Mouse (Mus musculus): ENCODE data around the gene Olfr798. TPM values are rescaled to one million over a fixed set of nuclear protein-coding genes. Genes with fewer than 3 reads are reported as not detected.

Gene Olfr798
- not detected in 2 replicates for polyA plus RNA-seq (2012; rRNA removed)

DNA sequence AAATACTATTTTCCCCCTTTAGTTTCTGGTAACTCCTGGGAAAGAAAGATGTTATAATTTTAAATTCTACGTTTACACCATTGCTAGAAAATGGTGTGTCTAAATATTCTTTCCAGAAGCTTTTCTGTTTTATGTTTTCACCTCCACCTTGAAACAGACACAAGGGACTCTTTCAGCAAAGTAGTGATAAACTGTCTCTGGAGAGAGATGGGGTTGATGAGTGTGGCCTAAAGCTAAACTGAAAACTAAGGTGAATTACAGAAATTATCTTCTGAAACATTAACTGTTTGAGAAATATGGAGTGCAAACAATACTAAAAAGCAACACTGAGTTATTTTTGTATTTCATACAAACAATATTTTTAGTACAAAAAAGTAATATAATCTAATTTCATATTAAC is at the start of gene Olfr798:
Gene Olfr798 (minus strand): TSS at position 101 of the 400 bp plus-strand sequence.

DNA sequence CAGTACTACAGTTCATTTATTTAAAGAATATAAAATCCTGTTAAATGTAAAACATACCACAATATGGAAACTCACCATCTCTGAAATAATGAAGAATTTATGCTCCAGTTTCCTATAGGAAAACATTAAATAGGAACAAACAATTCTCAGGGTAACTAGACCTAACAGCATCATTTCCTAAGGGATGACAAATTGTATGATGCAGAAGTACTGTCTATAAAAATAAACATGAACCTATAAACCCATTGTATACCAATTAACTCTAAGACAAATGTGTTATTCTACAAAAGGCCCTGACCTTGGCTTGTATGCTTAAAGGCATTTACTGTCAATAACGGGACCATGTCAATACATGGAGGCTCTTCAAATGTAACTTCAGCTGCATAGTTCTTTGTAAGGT is 46.0 kb upstream of the Olfr798 start, which contains the start of gene Olfr801:
Gene Olfr801 (minus strand): TSS at position 101 of the 400 bp plus-strand sequence.

DNA sequence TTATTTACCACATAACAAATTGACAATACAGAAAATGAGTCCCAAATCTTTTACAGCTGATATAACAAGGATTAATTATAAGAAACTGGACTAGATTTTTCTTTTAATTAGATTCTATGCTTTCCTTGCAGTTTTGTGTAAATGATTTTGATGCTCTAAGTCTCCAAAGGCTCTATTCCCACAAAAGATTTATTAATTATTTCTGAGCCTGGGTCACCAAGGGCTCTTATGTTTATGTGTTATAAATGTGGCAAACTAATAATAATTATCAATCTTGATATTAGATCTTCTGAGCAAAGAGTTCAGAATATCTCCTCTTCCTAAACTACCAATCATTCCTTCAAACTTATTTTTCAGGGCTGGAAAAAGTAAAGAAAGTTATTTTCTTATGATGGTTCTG is 29.7 kb upstream of the Olfr798 start, which contains the start of gene Olfr800:
Gene Olfr800 (plus strand): TSS at position 301 of the 400 bp plus-strand sequence.

DNA sequence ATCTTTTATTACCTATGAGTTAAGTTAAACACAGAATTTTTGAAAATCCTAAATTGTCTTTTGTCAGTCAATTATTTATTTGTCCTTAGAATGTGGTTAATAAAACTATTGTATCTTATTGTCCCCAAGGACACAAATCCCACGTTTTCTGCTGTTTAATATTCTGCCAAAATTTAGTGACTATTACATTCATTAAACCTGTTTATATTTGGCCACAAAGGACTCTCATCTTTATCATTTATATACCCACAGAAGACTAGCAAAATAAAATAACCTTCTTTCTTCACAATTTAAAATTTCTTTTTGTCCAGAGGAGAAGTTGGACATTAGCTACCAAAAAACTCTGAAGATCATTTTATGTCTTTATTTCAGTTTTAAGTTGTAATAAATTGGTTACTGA is 9.4 kb upstream of the Olfr798 start, which contains the start of gene Olfr799:
Gene Olfr799 (plus strand): TSS at position 301 of the 400 bp plus-strand sequence.

DNA sequence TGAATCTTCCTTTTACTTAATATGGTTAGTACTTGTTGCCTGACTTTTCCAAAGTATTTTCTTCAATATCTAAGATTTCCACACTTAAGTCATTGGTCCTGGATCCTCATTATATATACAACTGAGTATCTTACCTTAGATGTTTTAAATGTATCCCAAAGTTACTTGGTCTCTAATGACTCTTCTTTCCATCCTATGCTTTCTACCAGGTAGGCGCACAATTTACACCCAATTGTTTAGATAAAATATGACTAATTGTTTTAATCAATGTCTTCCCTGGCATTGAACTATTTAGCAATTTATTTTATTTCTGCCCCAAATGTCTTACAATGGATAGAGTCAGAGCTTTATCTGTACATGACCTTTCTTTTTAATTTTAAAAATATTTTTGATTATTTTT is 15.3 kb downstream of the Olfr798 start, which contains the start of gene Olfr796:
Gene Olfr796 (minus strand): TSS at position 101 of the 400 bp plus-strand sequence.

Other genes with a start within 250 kb of the Olfr798 start
- 0.07 and 0.08 TPM in 2 replicates for gene Olfr784, start 243.9 kb downstream of the Olfr798 start, polyA plus RNA-seq (2012; rRNA removed)
- gene Olfr785, start 222.5 kb downstream of the Olfr798 start, polyA plus RNA-seq (2012; rRNA removed): not detected in 2 replicates
- not detected in 2 replicates for gene Olfr786, start 200.6 kb downstream of the Olfr798 start, polyA plus RNA-seq (2012; rRNA removed)
- not detected in 2 replicates for gene Olfr787, start 166.1 kb downstream of the Olfr798 start, polyA plus RNA-seq (2012; rRNA removed)
- not detected in 2 replicates for gene Olfr788, start 156.9 kb downstream of the Olfr798 start, polyA plus RNA-seq (2012; rRNA removed)
- gene Olfr789, start 143.2 kb downstream of the Olfr798 start, polyA plus RNA-seq (2012; rRNA removed): not detected in 2 replicates
- not detected in 2 replicates for gene Olfr790, start 129.4 kb downstream of the Olfr798 start, polyA plus RNA-seq (2012; rRNA removed)
- not detected in 2 replicates for gene Olfr791, start 106.1 kb downstream of the Olfr798 start, polyA plus RNA-seq (2012; rRNA removed)
- not detected in 2 replicates for gene Olfr792, start 88.8 kb downstream of the Olfr798 start, polyA plus RNA-seq (2012; rRNA removed)
- not detected in 2 replicates for gene Olfr794, start 60.3 kb downstream of the Olfr798 start, polyA plus RNA-seq (2012; rRNA removed)
- not detected in 2 replicates for gene Olfr796, start 15.4 kb downstream of the Olfr798 start, polyA plus RNA-seq (2012; rRNA removed)
- gene Olfr799, start 9.6 kb upstream of the Olfr798 start, polyA plus RNA-seq (2012; rRNA removed): not detected in 2 replicates
- gene Olfr800, start 29.8 kb upstream of the Olfr798 start, polyA plus RNA-seq (2012; rRNA removed): not detected in 2 replicates
- gene Olfr801, start 45.9 kb upstream of the Olfr798 start, polyA plus RNA-seq (2012; rRNA removed): not detected in 2 replicates
- not detected in 2 replicates for gene Olfr802, start 60.2 kb upstream of the Olfr798 start, polyA plus RNA-seq (2012; rRNA removed)
- not detected in 2 replicates for gene Olfr803, start 66.4 kb upstream of the Olfr798 start, polyA plus RNA-seq (2012; rRNA removed)
- not detected in 2 replicates for gene Olfr804, start 75.3 kb upstream of the Olfr798 start, polyA plus RNA-seq (2012; rRNA removed)
- gene Olfr805, start 101.4 kb upstream of the Olfr798 start, polyA plus RNA-seq (2012; rRNA removed): not detected in 2 replicates
- not detected in 2 replicates for gene Olfr806, start 114.0 kb upstream of the Olfr798 start, polyA plus RNA-seq (2012; rRNA removed)
- not detected in 2 replicates for gene Olfr807, start 129.9 kb upstream of the Olfr798 start, polyA plus RNA-seq (2012; rRNA removed)
- not detected in 2 replicates for gene Olfr808, start 137.5 kb upstream of the Olfr798 start, polyA plus RNA-seq (2012; rRNA removed)
- not detected in 2 replicates for gene Olfr809, start 146.7 kb upstream of the Olfr798 start, polyA plus RNA-seq (2012; rRNA removed)
- gene Olfr810, start 167.0 kb upstream of the Olfr798 start, polyA plus RNA-seq (2012; rRNA removed): not detected in 2 replicates
- gene Olfr811, start 176.5 kb upstream of the Olfr798 start, polyA plus RNA-seq (2012; rRNA removed): not detected in 2 replicates
- gene Olfr812, start 218.2 kb upstream of the Olfr798 start, polyA plus RNA-seq (2012; rRNA removed): not detected in 2 replicates
- not detected in 2 replicates for gene Olfr813, start 227.4 kb upstream of the Olfr798 start, polyA plus RNA-seq (2012; rRNA removed)